Mouse (Mus musculus): ENCODE results near the gene Ppil4.

Gene Ppil4

GRCm38 (mm10) chr10:7863411-7863810 is 70.7 kb downstream of the Ppil4 start:
- no peak for DNase-seq

GRCm38 (mm10) chr10:7864184-7864583 is 71.5 kb downstream of the Ppil4 start:
- no peak for DNase-seq

DNA sequence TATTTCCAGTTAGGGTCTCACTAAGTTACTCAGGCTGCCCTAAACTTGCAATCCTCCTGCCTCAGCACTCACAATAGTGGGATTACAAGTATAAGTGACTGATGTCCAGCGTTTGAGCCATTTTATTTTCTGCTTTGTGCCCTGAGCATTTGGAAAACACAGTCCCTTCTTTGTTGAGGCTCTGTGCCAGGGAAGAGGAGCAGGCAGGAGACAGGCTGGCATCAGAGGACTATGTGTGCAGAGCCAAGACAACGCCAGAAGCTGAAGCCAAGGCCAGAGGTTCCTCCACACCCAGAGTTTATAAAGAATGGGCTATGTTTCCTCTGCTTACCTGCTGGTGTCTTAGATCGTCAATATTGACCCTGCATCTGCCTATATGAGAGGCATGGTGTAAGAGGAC is 72.1 kb downstream of the Ppil4 start:
- no peak for DNase-seq

- peak; percentile 30 to 40 for DNase-seq
Observed at GRCm38 (mm10) chr10:7866762-7867665, 74.3 kb downstream of the Ppil4 start.

DNA sequence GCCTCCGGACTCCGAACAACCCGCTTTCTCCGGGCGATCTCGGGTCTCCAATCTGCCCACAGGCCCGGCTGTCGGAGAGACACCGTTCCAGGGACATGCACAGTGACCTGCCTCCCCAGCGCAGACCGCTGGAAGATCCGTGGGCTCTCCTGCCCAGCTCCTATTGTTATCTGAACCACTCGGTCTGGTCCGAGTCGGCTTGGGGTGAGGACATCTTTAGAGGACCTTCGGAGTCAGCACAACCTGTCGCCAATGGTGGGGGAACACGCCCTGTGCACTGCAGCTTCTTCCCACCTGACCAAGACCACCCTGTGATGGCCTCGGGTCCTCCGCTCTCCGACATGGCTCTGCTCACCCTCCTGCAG is 75.0 kb downstream of the Ppil4 start:
- DNase-seq: no peak

GRCm38 (mm10) chr10:7869746-7870145 is 77.1 kb downstream of the Ppil4 start:
- no peak for DNase-seq

DNA sequence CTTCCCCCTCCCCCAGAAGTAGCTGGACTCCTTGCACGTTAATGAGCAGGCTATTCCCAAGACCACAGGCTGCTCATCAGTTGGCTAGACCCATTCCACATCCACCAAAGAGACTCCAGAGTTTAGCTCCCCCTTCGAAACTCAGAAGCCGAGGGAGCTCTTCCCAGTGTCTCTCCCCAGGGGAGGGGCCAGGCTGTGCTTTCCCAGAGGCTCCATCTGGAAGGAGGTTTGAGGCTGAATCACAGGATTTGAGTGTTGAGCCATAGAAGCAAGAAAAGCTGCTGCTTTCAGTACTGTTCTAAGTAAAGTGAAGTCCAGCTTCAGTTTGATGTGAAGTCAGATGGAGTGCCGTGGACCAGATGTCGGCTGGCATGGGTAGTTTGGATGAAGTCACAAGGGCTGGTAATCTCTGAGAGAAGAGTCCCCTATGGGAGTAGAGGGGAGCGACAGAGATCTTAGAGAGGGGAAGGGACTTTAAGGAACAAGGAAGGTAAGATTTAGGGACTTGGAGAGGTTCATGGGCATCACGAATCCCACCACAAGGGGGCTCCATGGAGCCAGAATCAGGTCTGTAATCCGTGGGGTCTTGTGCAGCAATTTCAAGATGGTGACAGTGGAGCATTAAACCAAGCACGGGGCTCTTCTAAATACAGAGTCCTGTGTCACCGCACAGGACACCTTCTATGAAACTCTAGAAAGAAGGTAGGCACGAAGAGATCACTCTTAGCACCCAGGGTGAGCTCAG is 78.1 kb downstream of the Ppil4 start:
- no peak for DNase-seq

DNA sequence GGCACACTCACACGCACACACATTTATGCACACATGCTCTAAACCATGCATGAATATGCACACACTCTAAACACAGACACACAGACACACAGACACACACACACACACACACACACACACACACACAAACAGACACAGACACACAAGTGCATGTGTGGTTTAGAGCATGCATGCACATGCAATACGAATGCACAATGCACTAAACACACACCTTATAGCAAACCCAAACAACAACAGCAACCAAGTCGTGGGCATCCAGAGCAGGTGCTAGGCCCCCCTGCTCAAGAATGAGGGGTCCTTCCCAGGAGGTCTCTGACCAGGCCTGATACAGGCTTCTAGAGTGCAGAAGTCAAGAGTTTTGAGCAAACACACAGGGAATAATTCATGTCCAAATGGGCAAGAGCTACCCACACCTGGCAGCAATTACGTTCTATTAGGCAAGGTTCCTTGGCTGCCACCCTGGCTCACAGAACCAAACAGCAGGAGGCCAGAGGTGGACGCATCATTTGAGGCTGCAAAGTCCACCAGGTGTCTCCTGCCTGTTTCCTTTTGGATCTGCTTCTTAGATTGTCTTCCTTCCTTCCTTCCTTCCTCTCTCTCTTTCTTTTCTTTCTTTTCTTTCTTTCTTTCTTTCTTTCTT is 78.8 kb downstream of the Ppil4 start:
- no peak for DNase-seq
